Mouse (Mus musculus): ENCODE measurements around the gene Chn2. TPM values are rescaled to one million over a fixed set of nuclear protein-coding genes. Genes with fewer than 3 reads are reported as not detected.

Gene Chn2
- total and polyA plus RNA-seq, 3 experiments, result not detected

GRCm38 (mm10) chr6:54102210-54102609, 62.9 kb downstream of the Chn2 start:
- dilution Hi-C loops (cut with MboI; ENCODE audit: extremely low pct_ligation_motif_present, extremely low pct_unique_long_range_greater_than_20kb, low sequenced_read_pairs), result no loop called here
- Histone ChIP-seq H3K4me3 (replicated peaks in 1 of 3; ENCODE audit: low read depth in 2 of 3, low read length in 2 of 3, poor library complexity in 1 of 3) (no peak overlapping the region), H3K79me2 (replicated peaks; ENCODE audit: control insufficient read depth, extremely low read depth, insufficient read depth, poor library complexity, severe bottlenecking) (no peaks in the 10 kb centered on the region), H3K9me3 (replicated peaks; ENCODE audit: low read length) (no peaks in the 10 kb centered on the region), H3K36me3 (replicated peaks in 1 of 2; ENCODE audit: control insufficient read depth in 1 of 2, insufficient read depth in 1 of 2, low read length in 1 of 2) (no peaks in the 10 kb centered on the region), H3K27me3 (replicated peaks) (no peaks in the 10 kb centered on the region), H3K9ac (ENCODE audit: insufficient read depth, low read depth) (no peak overlapping the region), H3K4me2 (ENCODE audit: insufficient read depth, low read depth, poor library complexity, severe bottlenecking) (no peak overlapping the region), H3K27ac (ENCODE audit: insufficient read depth, low read depth) (no peak overlapping the region), H3K4me1 (ENCODE audit: control insufficient read depth in 1 of 2, insufficient read depth in 2 of 2) (no peaks in the 10 kb centered on the region)
- DNase-seq (ENCODE audit: extremely low read depth), result no peak
- in situ Hi-C loops (cut with MboI; ENCODE audit: low pct_ligation_motif_present, low pct_unique_long_range_greater_than_20kb, low sequenced_read_pairs), result no loop called here
- TF ChIP-seq POLR2A (IDR thresholded peaks at IDR 0.05; ENCODE audit: low read depth, low read length) (no peak), RAD21 (IDR thresholded peaks at IDR 0.05; ENCODE audit: low read depth, low read length) (no peak), MYC (IDR thresholded peaks at IDR 0.05; ENCODE audit: low read depth, low read length) (no peak), ZMIZ1 (IDR thresholded peaks at IDR 0.05; ENCODE audit: low read depth, low read length) (no peak), EP300 (IDR thresholded peaks at IDR 0.05; ENCODE audit: low read length) (no peak), PAX5 (IDR thresholded peaks at IDR 0.05; ENCODE audit: low read length) (no peak)

- H3K4me1 ChIP-seq (ENCODE audit: control insufficient read depth in 1 of 2, insufficient read depth in 2 of 2), result no peaks in the 10 kb centered on the region
- H3K4me3 ChIP-seq (replicated peaks in 1 of 3; ENCODE audit: low read depth in 2 of 3, low read length in 2 of 3, poor library complexity in 1 of 3), result no peak overlapping the region
- H3K27me3 ChIP-seq (replicated peaks), result no peaks in the 10 kb centered on the region
- H3K27ac ChIP-seq (ENCODE audit: insufficient read depth, low read depth), result no peak overlapping the region
- dilution Hi-C loops (cut with MboI; ENCODE audit: extremely low pct_ligation_motif_present, extremely low pct_unique_long_range_greater_than_20kb, low sequenced_read_pairs), result no loop called here
- H3K79me2 ChIP-seq (replicated peaks; ENCODE audit: control insufficient read depth, extremely low read depth, insufficient read depth, poor library complexity, severe bottlenecking), result no peaks in the 10 kb centered on the region
- no peak for DNase-seq (ENCODE audit: extremely low read depth)
- no peaks in the 10 kb centered on the region for H3K9me3 ChIP-seq (replicated peaks; ENCODE audit: low read length)
- H3K9ac ChIP-seq (ENCODE audit: insufficient read depth, low read depth), result no peak overlapping the region
- no peak overlapping the region for H3K4me2 ChIP-seq (ENCODE audit: insufficient read depth, low read depth, poor library complexity, severe bottlenecking)
- in situ Hi-C loops (cut with MboI; ENCODE audit: low pct_ligation_motif_present, low pct_unique_long_range_greater_than_20kb, low sequenced_read_pairs), result no loop called here
- no peak for TF ChIP-seq USF2 (conservative IDR thresholded peaks at IDR 0.05; ENCODE audit: low read depth, low read length)
- no peak for TF ChIP-seq ZKSCAN1 (IDR thresholded peaks at IDR 0.05; ENCODE audit: borderline replicate concordance, low read depth, low read length)
- TF ChIP-seq RCOR1 (conservative IDR thresholded peaks at IDR 0.05; ENCODE audit: low read depth, low read length), result no peak
- no peak for TF ChIP-seq TCF12 (IDR thresholded peaks at IDR 0.05; ENCODE audit: low read depth, low read length)
- no peak for TF ChIP-seq SMC3 (IDR thresholded peaks at IDR 0.05; ENCODE audit: low read depth, low read length)
- TF ChIP-seq TBP (conservative IDR thresholded peaks at IDR 0.05; ENCODE audit: low read depth, low read length), result no peak
- TF ChIP-seq GABPA (IDR thresholded peaks at IDR 0.05; ENCODE audit: insufficient replicate concordance, low read depth, low read length), result no peak
- no peak for TF ChIP-seq BHLHE40 (IDR thresholded peaks at IDR 0.05; ENCODE audit: low read depth, low read length)
- no peak for TF ChIP-seq EP300 (IDR thresholded peaks at IDR 0.05; ENCODE audit: low read length)
- no peak for TF ChIP-seq ZMIZ1 (IDR thresholded peaks at IDR 0.05; ENCODE audit: low read depth, low read length)
- no peak for TF ChIP-seq E2F4 (IDR thresholded peaks at IDR 0.05; ENCODE audit: insufficient replicate concordance, low read depth, low read length)
- no peak for TF ChIP-seq RAD21 (IDR thresholded peaks at IDR 0.05; ENCODE audit: low read depth, low read length)
- no peak for TF ChIP-seq SIN3A (IDR thresholded peaks at IDR 0.05; ENCODE audit: low read length)
- H3K36me3 ChIP-seq (replicated peaks in 1 of 2; ENCODE audit: control insufficient read depth in 1 of 2, insufficient read depth in 1 of 2, low read length in 1 of 2), result no peaks in the 10 kb centered on the region
Measured at GRCm38 (mm10) chr6:54103276-54103975, 64.1 kb downstream of the Chn2 start.
